Mouse (Mus musculus): ENCODE results near the gene Nfia. TPM values are rescaled to one million over a fixed set of nuclear protein-coding genes. Genes with fewer than 3 reads are reported as not detected.

The Nfia gene
- total and polyA plus RNA-seq, 3 experiments, result 0.96 to 25.1 (median 1.3) TPM

DNA sequence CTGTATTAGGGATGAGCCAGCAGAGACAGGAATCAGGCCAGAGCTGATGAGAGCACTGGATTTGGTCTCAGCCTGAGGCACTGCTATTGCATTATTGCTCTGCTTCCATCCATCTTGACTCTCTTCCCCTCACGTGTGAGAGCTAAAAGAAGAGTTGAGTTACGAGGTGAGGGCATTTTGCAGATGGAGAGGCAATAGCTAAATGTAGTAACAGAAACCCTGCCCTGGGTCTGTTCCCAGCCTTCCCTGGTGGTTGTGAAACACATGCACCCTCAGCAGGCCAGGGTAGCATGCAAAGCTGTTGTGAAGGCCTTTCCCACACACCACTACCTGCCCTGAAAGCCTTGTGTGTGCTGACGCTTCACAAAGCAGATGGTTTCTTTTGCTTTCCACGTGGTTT, 86.9 kb downstream of the Nfia start:
- no peak overlapping the region for H3K4me3 ChIP-seq (ENCODE audit: low read depth, low read length)
- peaks cover 19% of the 10 kb centered on the region for H3K9me3 ChIP-seq (replicated peaks)
- DNase-seq (ENCODE audit: low spot score) (no peak), ATAC-seq (ENCODE audit: extremely low read depth, insufficient number of reproducible peaks, low FRiP score, poor library complexity, severe bottlenecking) (no peak)
- TF ChIP-seq GATA1 (IDR thresholded peaks at IDR 0.05; ENCODE audit: borderline replicate concordance, low read length) (no peak), CTCF (IDR thresholded peaks at IDR 0.05; ENCODE audit: low read depth, low read length) (no peak), POLR2AphosphoS5 (IDR thresholded peaks at IDR 0.05; ENCODE audit: insufficient replicate concordance, low read depth, low read length) (no peak), TAL1 (conservative IDR thresholded peaks at IDR 0.05; ENCODE audit: low read depth, low read length) (no peak), GATA2 (IDR thresholded peaks at IDR 0.05; ENCODE audit: borderline replicate concordance, low read depth, low read length) (no peak)
- H3K4me1 ChIP-seq (ENCODE audit: insufficient read depth, low read depth, low read length), result no peaks in the 10 kb centered on the region
- peaks cover 11% of the 10 kb centered on the region for H3K36me3 ChIP-seq (replicated peaks)
- H3K27me3 ChIP-seq (ENCODE audit: insufficient read depth, low read length), result no peaks in the 10 kb centered on the region

DNA sequence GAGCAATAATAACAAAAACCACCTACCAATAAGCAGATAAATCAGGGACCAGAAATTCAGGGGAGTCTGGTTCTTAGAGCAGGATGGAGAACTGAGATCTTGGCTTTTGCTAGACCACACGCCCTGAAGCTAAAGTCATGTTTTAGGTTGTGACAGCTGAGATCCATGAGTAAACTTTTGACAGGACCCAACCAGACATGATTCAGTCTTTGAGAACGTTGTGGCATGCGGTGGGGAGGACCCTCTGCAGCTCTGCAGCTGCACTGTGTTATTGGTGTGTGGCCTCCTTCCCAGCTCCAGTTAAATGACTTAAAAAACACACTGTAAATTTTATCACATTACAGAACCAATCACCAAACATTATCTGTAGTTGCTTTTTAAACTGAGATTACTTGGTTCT, 87.8 kb downstream of the Nfia start:
- Histone ChIP-seq H3K9me3 (replicated peaks) (peaks cover 19% of the 10 kb centered on the region), H3K27me3 (ENCODE audit: insufficient read depth, low read length) (no peaks in the 10 kb centered on the region), H3K36me3 (replicated peaks) (peaks cover 11% of the 10 kb centered on the region), H3K4me1 (ENCODE audit: insufficient read depth, low read depth, low read length) (no peaks in the 10 kb centered on the region), H3K4me3 (ENCODE audit: low read depth, low read length) (no peak overlapping the region)
- ATAC-seq (ENCODE audit: extremely low read depth, insufficient number of reproducible peaks, low FRiP score, poor library complexity, severe bottlenecking) (no peak), DNase-seq (ENCODE audit: low spot score) (no peak)
- no peak for TF ChIP-seq CTCF (IDR thresholded peaks at IDR 0.05; ENCODE audit: low read depth, low read length)
- no peak for TF ChIP-seq GATA2 (IDR thresholded peaks at IDR 0.05; ENCODE audit: borderline replicate concordance, low read depth, low read length)
- no peak for TF ChIP-seq GATA1 (IDR thresholded peaks at IDR 0.05; ENCODE audit: borderline replicate concordance, low read length)
- TF ChIP-seq POLR2AphosphoS5 (IDR thresholded peaks at IDR 0.05; ENCODE audit: insufficient replicate concordance, low read depth, low read length), result no peak
- TF ChIP-seq TAL1 (conservative IDR thresholded peaks at IDR 0.05; ENCODE audit: low read depth, low read length), result no peak

DNA sequence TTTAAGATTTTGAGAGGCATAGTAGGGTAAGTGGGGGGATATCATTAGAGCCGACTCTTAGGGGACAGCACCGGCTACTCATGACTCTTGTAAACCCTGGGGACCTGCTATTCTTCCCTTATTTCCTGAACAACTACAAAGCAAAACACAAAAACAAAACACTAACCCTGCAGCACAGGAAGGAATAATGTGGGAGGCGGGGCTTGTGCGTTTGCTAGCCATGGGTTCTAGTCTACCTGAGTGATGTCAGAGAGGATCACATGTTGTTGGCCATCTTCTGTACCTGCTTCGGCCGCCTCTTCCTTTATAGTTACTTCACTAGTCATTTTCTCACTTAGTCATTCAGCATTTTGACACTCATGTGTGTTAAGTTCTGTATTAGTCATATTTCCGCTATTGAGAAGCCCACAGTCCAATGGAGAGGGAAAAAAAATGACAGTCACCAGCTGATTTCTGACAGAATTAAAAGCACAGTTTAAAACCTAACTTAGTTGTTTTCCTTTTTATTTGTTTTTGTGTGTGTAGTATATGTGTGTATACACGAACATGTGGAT, 88.3 kb downstream of the Nfia start:
- peaks cover 11% of the 10 kb centered on the region for H3K36me3 ChIP-seq (replicated peaks)
- no peak for TF ChIP-seq TAL1 (conservative IDR thresholded peaks at IDR 0.05; ENCODE audit: low read depth, low read length)
- TF ChIP-seq GATA1 (IDR thresholded peaks at IDR 0.05; ENCODE audit: borderline replicate concordance, low read length), result no peak
- no peak for TF ChIP-seq GATA2 (IDR thresholded peaks at IDR 0.05; ENCODE audit: borderline replicate concordance, low read depth, low read length)
- TF ChIP-seq CTCF (IDR thresholded peaks at IDR 0.05; ENCODE audit: low read depth, low read length), result no peak
- DNase-seq (ENCODE audit: low spot score) (no peak), ATAC-seq (ENCODE audit: extremely low read depth, insufficient number of reproducible peaks, low FRiP score, poor library complexity, severe bottlenecking) (no peak)
- peaks cover 19% of the 10 kb centered on the region for H3K9me3 ChIP-seq (replicated peaks)
- no peaks in the 10 kb centered on the region for H3K4me1 ChIP-seq (ENCODE audit: insufficient read depth, low read depth, low read length)
- H3K27me3 ChIP-seq (ENCODE audit: insufficient read depth, low read length), result no peaks in the 10 kb centered on the region
- no peak overlapping the region for H3K4me3 ChIP-seq (ENCODE audit: low read depth, low read length)

DNA sequence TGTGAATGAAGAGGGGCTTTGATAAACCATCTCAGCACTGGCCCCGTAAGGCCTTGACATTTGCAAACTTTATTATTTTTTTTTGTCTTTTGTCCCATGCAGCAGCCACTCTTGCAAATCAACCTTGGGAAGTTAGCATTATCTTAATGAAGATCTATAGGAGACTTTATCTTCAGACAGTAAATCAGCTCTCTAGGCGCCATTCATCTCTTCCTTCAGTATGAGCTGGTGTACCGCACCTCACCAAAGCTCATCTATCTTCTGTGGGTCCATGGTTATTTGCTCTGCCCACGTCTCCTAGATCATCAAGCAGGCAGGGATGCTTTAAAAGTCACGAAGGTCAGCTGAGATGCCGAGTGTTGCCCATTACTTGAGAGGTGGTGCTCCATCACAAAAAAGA, 89.8 kb downstream of the Nfia start:
- DNase-seq (ENCODE audit: low spot score), result no peak
- no peak overlapping the region for H3K4me3 ChIP-seq (ENCODE audit: low read depth, low read length)
- no peak for TF ChIP-seq TAL1 (conservative IDR thresholded peaks at IDR 0.05; ENCODE audit: low read depth, low read length)
- no peak for TF ChIP-seq POLR2AphosphoS5 (IDR thresholded peaks at IDR 0.05; ENCODE audit: insufficient replicate concordance, low read depth, low read length)
- no peak for TF ChIP-seq CTCF (IDR thresholded peaks at IDR 0.05; ENCODE audit: low read depth, low read length)
- no peak for TF ChIP-seq GATA1 (IDR thresholded peaks at IDR 0.05; ENCODE audit: borderline replicate concordance, low read length)
- no peak for TF ChIP-seq GATA2 (IDR thresholded peaks at IDR 0.05; ENCODE audit: borderline replicate concordance, low read depth, low read length)
- no peaks in the 10 kb centered on the region for H3K27me3 ChIP-seq (ENCODE audit: insufficient read depth, low read length)
- peaks cover 15% of the 10 kb centered on the region for H3K9me3 ChIP-seq (replicated peaks)
- no peak for ATAC-seq (ENCODE audit: extremely low read depth, insufficient number of reproducible peaks, low FRiP score, poor library complexity, severe bottlenecking)
- H3K4me1 ChIP-seq (ENCODE audit: insufficient read depth, low read depth, low read length), result no peaks in the 10 kb centered on the region
- H3K36me3 ChIP-seq (replicated peaks), result peaks cover 8% of the 10 kb centered on the region

DNA sequence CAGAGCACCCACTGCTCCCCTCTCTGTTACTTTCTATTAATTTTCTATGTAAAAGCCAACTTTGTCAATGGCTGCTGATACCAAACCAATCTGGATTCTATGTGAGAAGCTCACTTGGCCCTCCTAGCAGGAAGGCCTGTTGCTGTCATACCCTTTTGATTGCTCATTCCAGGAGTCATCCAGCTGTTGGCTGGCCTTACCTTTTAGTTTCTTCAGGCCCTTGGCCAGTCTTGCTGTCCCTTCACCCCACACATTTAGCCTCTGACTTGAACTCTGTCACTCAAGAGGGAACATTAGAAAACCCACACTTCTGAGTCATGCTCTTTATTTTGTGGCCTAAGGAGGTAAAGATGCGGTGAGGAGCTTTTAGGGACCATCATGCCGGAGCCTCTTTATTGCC, 91.7 kb downstream of the Nfia start:
- ATAC-seq (ENCODE audit: extremely low read depth, insufficient number of reproducible peaks, low FRiP score, poor library complexity, severe bottlenecking) (no peak), DNase-seq (ENCODE audit: low spot score) (no peak)
- Histone ChIP-seq H3K36me3 (replicated peaks) (peaks cover 11% of the 10 kb centered on the region), H3K4me1 (ENCODE audit: insufficient read depth, low read depth, low read length) (no peaks in the 10 kb centered on the region), H3K9me3 (replicated peaks) (peaks cover 24% of the 10 kb centered on the region), H3K27me3 (ENCODE audit: insufficient read depth, low read length) (no peaks in the 10 kb centered on the region), H3K4me3 (ENCODE audit: low read depth, low read length) (no peak overlapping the region)
- TF ChIP-seq GATA2 (IDR thresholded peaks at IDR 0.05; ENCODE audit: borderline replicate concordance, low read depth, low read length) (no peak), TAL1 (conservative IDR thresholded peaks at IDR 0.05; ENCODE audit: low read depth, low read length) (no peak), CTCF (IDR thresholded peaks at IDR 0.05; ENCODE audit: low read depth, low read length) (no peak), POLR2AphosphoS5 (IDR thresholded peaks at IDR 0.05; ENCODE audit: insufficient replicate concordance, low read depth, low read length) (no peak), GATA1 (IDR thresholded peaks at IDR 0.05; ENCODE audit: borderline replicate concordance, low read length) (no peak)

DNA sequence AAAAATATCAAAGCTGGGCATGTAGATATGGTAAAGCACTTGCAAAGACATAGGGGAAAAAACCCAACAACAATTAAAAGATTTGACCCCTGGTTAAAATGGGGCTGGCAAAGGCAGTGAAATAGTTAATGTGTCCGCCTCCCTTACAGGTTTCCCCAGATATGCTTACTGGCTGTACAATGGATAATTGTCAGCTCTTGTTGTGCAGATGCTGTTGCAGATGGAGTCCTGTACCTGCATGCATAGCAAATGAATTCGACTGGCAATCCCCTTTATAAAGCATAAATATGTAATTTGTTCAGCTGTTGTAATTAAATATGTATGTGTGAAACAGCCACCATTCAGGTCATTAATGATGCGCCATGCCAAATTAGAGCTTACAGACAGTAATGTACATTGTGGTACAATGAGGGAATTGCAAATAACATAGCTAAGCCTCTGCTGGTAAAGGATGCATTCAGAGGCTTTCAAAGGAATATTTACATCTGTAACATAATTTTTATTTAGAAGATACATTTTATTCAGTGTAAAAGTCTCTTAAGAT, 92.9 kb downstream of the Nfia start:
- no peaks in the 10 kb centered on the region for H3K27me3 ChIP-seq (ENCODE audit: insufficient read depth, low read length)
- no peaks in the 10 kb centered on the region for H3K4me1 ChIP-seq (ENCODE audit: insufficient read depth, low read depth, low read length)
- H3K4me3 ChIP-seq (ENCODE audit: low read depth, low read length), result no peak overlapping the region
- H3K9me3 ChIP-seq (replicated peaks), result peaks cover 20% of the 10 kb centered on the region
- H3K36me3 ChIP-seq (replicated peaks), result peaks cover 11% of the 10 kb centered on the region
- TF ChIP-seq GATA1 (IDR thresholded peaks at IDR 0.05; ENCODE audit: borderline replicate concordance, low read length) (no peak), GATA2 (IDR thresholded peaks at IDR 0.05; ENCODE audit: borderline replicate concordance, low read depth, low read length) (no peak), CTCF (IDR thresholded peaks at IDR 0.05; ENCODE audit: low read depth, low read length) (no peak), POLR2AphosphoS5 (IDR thresholded peaks at IDR 0.05; ENCODE audit: insufficient replicate concordance, low read depth, low read length) (no peak), TAL1 (conservative IDR thresholded peaks at IDR 0.05; ENCODE audit: low read depth, low read length) (no peak)
- DNase-seq (ENCODE audit: low spot score) (no peak), ATAC-seq (ENCODE audit: extremely low read depth, insufficient number of reproducible peaks, low FRiP score, poor library complexity, severe bottlenecking) (no peak)

Measured in G1E (cell line).